Mouse (Mus musculus): ENCODE results near the gene Krt35.

The Krt35 gene

GRCm38 (mm10) chr11:100096141-100096540 lies at the start of gene Krt35:
Krt35 (minus strand) TSS chr11:100096241.
- DNase-seq (ENCODE audit: extremely low spot score): no peak

- no peak for DNase-seq (ENCODE audit: extremely low spot score)
Observed at GRCm38 (mm10) chr11:100145104-100145503, 49.1 kb upstream of the Krt35 start.

- DNase-seq (ENCODE audit: extremely low spot score): no peak
Observed at GRCm38 (mm10) chr11:100140966-100141365, 44.9 kb upstream of the Krt35 start.

- DNase-seq (ENCODE audit: extremely low spot score): no peak
Observed at GRCm38 (mm10) chr11:100139391-100139790, 43.4 kb upstream of the Krt35 start.

- DNase-seq (ENCODE audit: extremely low spot score): no peak
Observed at GRCm38 (mm10) chr11:100138809-100139208, 42.8 kb upstream of the Krt35 start.

GRCm38 (mm10) chr11:100137693-100138092 lies 41.7 kb upstream of the Krt35 start:
- DNase-seq (ENCODE audit: extremely low spot score): no peak

GRCm38 (mm10) chr11:100136559-100136958 lies 40.5 kb upstream of the Krt35 start:
- no peak for DNase-seq (ENCODE audit: extremely low spot score)

GRCm38 (mm10) chr11:100135731-100136130 lies 39.7 kb upstream of the Krt35 start, which contains the start of gene Krt15:
Krt15 (minus strand) TSS chr11:100135928.
- DNase-seq (ENCODE audit: extremely low spot score): no peak

- no peak for DNase-seq (ENCODE audit: extremely low spot score)
Observed at GRCm38 (mm10) chr11:100124901-100125300, 28.9 kb upstream of the Krt35 start.

- no peak for DNase-seq (ENCODE audit: extremely low spot score)
Observed at GRCm38 (mm10) chr11:100121466-100121865, 25.4 kb upstream of the Krt35 start, which contains the start of gene Krt13. Krt13 (minus strand) TSS chr11:100121566.

- no peak for DNase-seq (ENCODE audit: extremely low spot score)
Observed at GRCm38 (mm10) chr11:100120331-100120730, 24.3 kb upstream of the Krt35 start.

- no peak for DNase-seq (ENCODE audit: extremely low spot score)
Observed at GRCm38 (mm10) chr11:100113742-100114029, 17.6 kb upstream of the Krt35 start.

GRCm38 (mm10) chr11:100112935-100113741 lies 17.1 kb upstream of the Krt35 start:
- no peak for DNase-seq (ENCODE audit: extremely low spot score)

- DNase-seq (ENCODE audit: extremely low spot score): no peak
Observed at GRCm38 (mm10) chr11:100105576-100106122, 9.6 kb upstream of the Krt35 start, which contains the start of gene Krt36. Krt36 (minus strand) TSS chr11:100105626.

GRCm38 (mm10) chr11:100102693-100103429 lies 6.8 kb upstream of the Krt35 start:
- DNase-seq (ENCODE audit: extremely low spot score): no peak

GRCm38 (mm10) chr11:100100391-100100790 lies 4.3 kb upstream of the Krt35 start:
- DNase-seq (ENCODE audit: extremely low spot score): no peak

GRCm38 (mm10) chr11:100097819-100098218 lies 1.8 kb upstream of the Krt35 start:
- DNase-seq (ENCODE audit: extremely low spot score): no peak

GRCm38 (mm10) chr11:100088378-100089025 lies 7.5 kb downstream of the Krt35 start:
- no peak for DNase-seq (ENCODE audit: extremely low spot score)

GRCm38 (mm10) chr11:100087861-100088260 lies 8.2 kb downstream of the Krt35 start, which contains the start of gene Krt32:
Krt32 (minus strand) TSS chr11:100088226.
- no peak for DNase-seq (ENCODE audit: extremely low spot score)

GRCm38 (mm10) chr11:100073873-100074272 lies 22.2 kb downstream of the Krt35 start:
- no peak for DNase-seq (ENCODE audit: extremely low spot score)

- DNase-seq (ENCODE audit: extremely low spot score): no peak
Observed at GRCm38 (mm10) chr11:100067293-100068036, 28.6 kb downstream of the Krt35 start.
